Mouse (Mus musculus): ENCODE data around the gene Cyren. TPM values are rescaled to one million over a fixed set of nuclear protein-coding genes. Genes with fewer than 3 reads are reported as not detected.

Gene Cyren
- polyA plus RNA-seq, 1 experiment from 2014 or later = 16.0 TPM

DNA sequence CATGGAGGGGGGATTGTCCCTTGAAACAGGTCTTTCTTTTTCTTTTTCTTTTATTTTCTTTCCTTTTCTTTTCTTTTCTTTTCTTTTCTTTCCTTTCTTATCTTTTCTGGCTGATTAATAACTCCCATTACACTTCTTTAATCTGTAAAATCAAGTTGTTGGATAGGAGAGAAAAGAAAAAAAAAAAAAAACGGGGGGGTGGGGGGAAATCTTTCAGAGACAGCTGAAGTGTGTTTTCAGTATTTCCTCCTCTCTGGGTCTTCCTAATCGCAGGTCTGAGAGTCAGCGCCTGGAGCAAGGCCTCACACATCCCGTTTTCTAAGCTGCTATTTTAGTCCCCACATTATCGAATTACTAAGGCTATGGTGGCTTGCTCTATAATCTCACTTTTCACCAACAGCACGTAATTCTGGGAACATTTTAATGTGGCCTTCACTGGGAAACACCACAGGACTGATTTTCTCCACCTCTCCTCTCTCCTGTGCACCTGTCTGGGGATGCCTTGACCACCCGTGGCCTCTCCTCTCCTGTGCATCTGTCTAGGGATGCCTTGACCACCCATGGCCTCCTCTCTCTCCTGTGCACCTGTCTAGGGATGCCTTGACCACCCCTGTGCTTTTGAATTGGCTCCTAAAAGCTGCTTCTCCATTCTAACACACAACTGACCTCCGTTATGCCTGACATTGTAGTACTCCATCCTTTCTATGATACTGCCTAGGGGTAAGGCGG, 13.9 kb downstream of the Cyren start:
- Histone ChIP-seq H3K4me3 (no peak overlapping the region), H3K27ac (peak overlapping the region; percentile 13; the same call in 1 of the 2 replicates), H3K36me3 (no peaks in the 10 kb centered on the region), H3K9me3 (replicated peaks) (no peaks in the 10 kb centered on the region), H3K4me2 (no peak overlapping the region), H3K4me1 (peaks cover 73% of the 10 kb centered on the region), H3K9ac (0 out of 2 replicates have a peak overlapping the region, but pooled peaks have one; percentile 14), H3K27me3 (replicated peaks) (no peaks in the 10 kb centered on the region)
- WGBS (ENCODE audit: insufficient replicate concordance) = 43% methylated on average over 9 of the region's 9 CpGs
- no peak for ATAC-seq

- peak within 1 kb of the TSS; percentile 53 for H3K9ac ChIP-seq
- peak; percentile 63 for ATAC-seq
- peak within 1 kb of the TSS; percentile 66 for H3K27ac ChIP-seq
- 23% methylated on average over 11 of the region's 11 CpGs for WGBS (ENCODE audit: insufficient replicate concordance)
- H3K27me3 ChIP-seq (replicated peaks) = no peaks in the 10 kb centered on the region
- H3K4me3 ChIP-seq = peak within 1 kb of the TSS; percentile 44
- H3K9me3 ChIP-seq (replicated peaks) = no peaks in the 10 kb centered on the region
- H3K36me3 ChIP-seq = no peaks in the 10 kb centered on the region
- H3K4me1 ChIP-seq = peaks cover 63% of the 10 kb centered on the region
- H3K4me2 ChIP-seq = peak within 1 kb of the TSS; percentile 62
Observed at GRCm38 (mm10) chr6:34862791-34863403, 15.0 kb downstream of the Cyren start, which contains the start of gene Tmem140. Tmem140 (plus strand) TSS chr6:34863146.

- peak overlapping the region; percentile 66 for H3K27ac ChIP-seq
- H3K4me3 ChIP-seq = peak overlapping the region; percentile 44
- H3K9me3 ChIP-seq (replicated peaks) = no peaks in the 10 kb centered on the region
- no peaks in the 10 kb centered on the region for H3K36me3 ChIP-seq
- peak overlapping the region; percentile 53; the same call in 1 of the 2 replicates for H3K9ac ChIP-seq
- no peak for ATAC-seq
- peaks cover 58% of the 10 kb centered on the region for H3K4me1 ChIP-seq
- H3K27me3 ChIP-seq (replicated peaks) = no peaks in the 10 kb centered on the region
- H3K4me2 ChIP-seq = peak overlapping the region; percentile 62
- WGBS (ENCODE audit: insufficient replicate concordance) = 75% methylated on average over 6 of the region's 6 CpGs
Observed at GRCm38 (mm10) chr6:34862381-34862780, 15.5 kb downstream of the Cyren start.

DNA sequence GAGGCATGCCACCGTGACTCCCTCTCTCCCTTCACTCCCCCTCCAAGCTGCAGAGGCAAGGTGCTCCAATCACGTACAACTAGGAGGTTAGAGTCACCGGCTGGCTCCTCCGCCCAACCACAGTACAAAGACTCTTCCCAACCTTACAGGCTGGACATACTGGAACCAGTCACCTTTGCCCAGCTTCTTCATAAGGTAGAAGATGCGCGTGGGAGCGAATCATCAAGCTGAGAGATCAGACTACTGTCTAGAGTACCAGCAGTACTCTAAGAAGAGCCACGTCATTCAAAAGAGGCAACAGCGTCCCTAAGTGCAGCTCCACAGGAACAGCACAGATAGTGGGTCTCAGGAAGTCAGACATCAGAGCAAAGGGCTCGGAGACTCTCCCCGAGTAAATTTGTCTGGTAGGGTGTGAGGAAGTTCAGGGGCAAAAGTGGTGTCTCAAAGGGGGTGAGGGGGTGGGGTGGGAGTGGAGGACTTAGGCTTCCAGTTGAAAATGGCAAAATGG, 16.3 kb downstream of the Cyren start:
- no peak overlapping the region for H3K9ac ChIP-seq
- no peaks in the 10 kb centered on the region for H3K27me3 ChIP-seq (replicated peaks)
- 55% methylated on average over 11 of the region's 11 CpGs for whole genome bisulfite sequencing (ENCODE audit: insufficient replicate concordance)
- no peak overlapping the region for H3K4me3 ChIP-seq
- no peaks in the 10 kb centered on the region for H3K9me3 ChIP-seq (replicated peaks)
- no peaks in the 10 kb centered on the region for H3K36me3 ChIP-seq
- no peak for ATAC-seq
- peaks cover 50% of the 10 kb centered on the region for H3K4me1 ChIP-seq
- no peak overlapping the region for H3K27ac ChIP-seq
- peak overlapping the region; percentile 62 for H3K4me2 ChIP-seq

DNA sequence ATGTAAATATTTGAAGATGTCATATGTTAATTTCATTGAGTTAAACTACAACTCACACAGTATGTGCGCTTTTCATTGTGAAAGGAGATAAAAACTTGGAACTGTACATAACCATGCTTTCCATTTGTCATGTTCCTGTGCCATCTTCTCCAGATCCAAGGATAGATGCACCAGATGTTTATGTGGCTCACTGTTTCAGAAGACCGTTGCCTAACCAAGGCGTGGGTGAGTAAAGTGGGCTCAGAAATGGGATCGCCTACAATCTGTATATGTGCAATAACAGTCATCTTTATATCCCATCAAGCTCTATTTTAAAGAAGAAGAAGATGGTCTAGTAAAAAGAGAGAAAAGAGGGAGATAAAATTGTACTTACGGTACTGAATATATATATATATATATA, 45.5 kb downstream of the Cyren start:
- Histone ChIP-seq H3K36me3 (no peaks in the 10 kb centered on the region), H3K4me2 (no peak overlapping the region), H3K9ac (no peak overlapping the region), H3K4me3 (no peak overlapping the region), H3K27ac (no peak overlapping the region), H3K4me1 (no peaks in the 10 kb centered on the region), H3K27me3 (replicated peaks) (no peaks in the 10 kb centered on the region), H3K9me3 (replicated peaks) (no peaks in the 10 kb centered on the region)
- no peak for ATAC-seq
- 84% methylated on average over 5 of the region's 5 CpGs for WGBS (ENCODE audit: insufficient replicate concordance)

- Histone ChIP-seq H3K4me3 (no peak overlapping the region), H3K27me3 (replicated peaks) (no peaks in the 10 kb centered on the region), H3K27ac (no peak overlapping the region), H3K4me1 (no peaks in the 10 kb centered on the region), H3K9me3 (replicated peaks) (no peaks in the 10 kb centered on the region), H3K4me2 (no peak overlapping the region), H3K9ac (no peak overlapping the region), H3K36me3 (no peaks in the 10 kb centered on the region)
- no peak for ATAC-seq
Observed at GRCm38 (mm10) chr6:34824406-34824805, 53.5 kb downstream of the Cyren start.

Other genes starting within 250 kb of the Cyren start
- 4.5 and 6.0 TPM in 2 replicates for gene Agbl3, start 97.6 kb downstream of the Cyren start, polyA plus RNA-seq (2016; fragmentation: Nextera tagmentation; extraction: Ambion mirVana)
- 2.6 and 3.7 TPM in 2 replicates for gene Tmem140, start 14.9 kb downstream of the Cyren start, polyA plus RNA-seq (2016; fragmentation: Nextera tagmentation; extraction: Ambion mirVana)
- gene Wdr91, start 32.8 kb upstream of the Cyren start, polyA plus RNA-seq (2016; fragmentation: Nextera tagmentation; extraction: Ambion mirVana) = 14.2 and 18.6 TPM in 2 replicates
- gene Stra8, start 42.1 kb upstream of the Cyren start, polyA plus RNA-seq (2016; fragmentation: Nextera tagmentation; extraction: Ambion mirVana) = not detected in 2 replicates
- 0.33 and 0.35 TPM in 2 replicates for gene Slc23a4, start 110.3 kb upstream of the Cyren start, polyA plus RNA-seq (2016; fragmentation: Nextera tagmentation; extraction: Ambion mirVana)

Measured in liver, embryonic 12.5 days (tissue).